Mouse (Mus musculus) liver, postnatal 0 days (tissue): ENCODE data around the gene Scp2. TPM values are rescaled to one million over a fixed set of nuclear protein-coding genes. Genes with fewer than 3 reads are reported as not detected.
"Not testable (repeated sequence)": the region's sequence is repeated elsewhere in the genome, so short reads cannot be mapped to it uniquely, and the experiment has no call there.

ENCODE experiments used
- ATAC-seq: fragments of 200-750 bp; cut with Nextera tagmentation; 2 replicates; pipeline ENCODE4 v1.8.0; 2017; ENCODE audit warnings: mild to moderate bottlenecking, moderate library complexity
- DNase-seq: peaks from one replicate; pipeline ENCODE4 v3.0.0-alpha.2; 2016
- H3K27ac ChIP-seq: fragments of 300-500 bp; sonication (generic); 2 replicates; pipeline ENCODE4 v1.5.1; 2014; ENCODE audit warnings: antibody characterized with exemption, moderate library complexity, mild to moderate bottlenecking, low read depth
- H3K27me3 ChIP-seq: fragments of 300-500 bp; sonication (generic); 2 replicates; pipeline ENCODE4 v1.6.1; 2014; ENCODE audit warnings: low read length, control low read depth, mixed read lengths; ENCODE audit not compliant: insufficient read depth
- H3K36me3 ChIP-seq: fragments of 300-500 bp; sonication (generic); replicated peaks from 2 replicates; pipeline ENCODE4 v1.6.1; 2014; ENCODE audit warnings: mild to moderate bottlenecking, control low read depth, low read length, moderate library complexity, mixed read lengths; ENCODE audit not compliant: insufficient read depth
- H3K4me1 ChIP-seq: fragments of 300-500 bp; sonication (generic); 2 replicates; pipeline ENCODE4 v1.6.1; 2014; ENCODE audit warnings: antibody characterized with exemption, mild to moderate bottlenecking, control low read depth; ENCODE audit not compliant: insufficient read depth
- H3K4me2 ChIP-seq: fragments of 300-500 bp; sonication (generic); 2 replicates; pipeline ENCODE4 v1.6.1; 2014; ENCODE audit warnings: low read depth, mild to moderate bottlenecking, low read length, moderate library complexity, mixed read lengths
- H3K4me3 ChIP-seq: fragments of 300-500 bp; sonication (generic); 2 replicates; pipeline ENCODE4 v1.5.1; 2014; ENCODE audit warnings: low read depth, low read length
- H3K9ac ChIP-seq: fragments of 300-500 bp; sonication (generic); replicated peaks from 2 replicates; pipeline ENCODE4 v1.6.1; 2014; ENCODE audit warnings: mild to moderate bottlenecking, moderate library complexity
- H3K9me3 ChIP-seq: fragments of 300-500 bp; sonication (generic); 2 replicates; pipeline ENCODE4 v1.6.1; 2016; ENCODE audit warnings: mild to moderate bottlenecking, control low read depth, low read length, mixed read lengths
- CTCF ChIP-seq: sonication (generic); IDR thresholded peaks from 2 replicates; pipeline ENCODE4 v1.5.1; 2016; ENCODE audit warnings: antibody characterized with exemption, low read depth
- EP300 ChIP-seq: IDR thresholded peaks from 2 replicates; pipeline ENCODE4 v1.6.1; 2016; ENCODE audit warnings: antibody characterized with exemption, low read depth, mild to moderate bottlenecking
- WGBS: fragments of 180-500 bp; shearing (Covaris S2); extraction: QIAGEN DNeasy Blood & Tissue Kit; methylation state at CpG from one replicate; pipeline ENCODE4 v1.1.7; 2014; ENCODE audit not compliant: insufficient replicate concordance; 5-methylcytosine and 5-hydroxymethylcytosine counted together
- polyA plus RNA-seq: library from polyadenylated mRNA; unstranded; fragments of >200 nt; fragmentation: Nextera tagmentation; extraction: Ambion mirVana; gene quantifications from 2 replicates; pipeline ENCODE4 v1.2.1, GENCODE M21; 2015

The Scp2 gene
- polyA plus RNA-seq, 1 experiment from 2014 or later = 1,508 TPM

- no peak for ATAC-seq
- no peak overlapping the region for H3K9ac ChIP-seq
- H3K27me3 ChIP-seq = peaks cover 5% of the 10 kb centered on the region; the same call in 1 of the 2 replicates
- H3K4me2 ChIP-seq = no peak overlapping the region
- H3K36me3 ChIP-seq = no peaks in the 10 kb centered on the region
- H3K4me3 ChIP-seq = no peak overlapping the region
- no peak for DNase-seq
- WGBS = 72% methylated on average over 3 of the region's 3 CpGs
- H3K27ac ChIP-seq = no peak overlapping the region
- H3K4me1 ChIP-seq = no peaks in the 10 kb centered on the region
- H3K9me3 ChIP-seq = no peaks in the 10 kb centered on the region
- no peak for TF ChIP-seq EP300
- TF ChIP-seq CTCF = no peak
These were observed 18.5 kb upstream of the Scp2 start for GRCm38 (mm10) chr4:108163291-108163690.

GRCm38 (mm10) chr4:108161936-108162335, 17.1 kb upstream of the Scp2 start:
- H3K27me3 ChIP-seq = peaks cover 5% of the 10 kb centered on the region; the same call in 1 of the 2 replicates
- H3K27ac ChIP-seq = no peak overlapping the region
- no peaks in the 10 kb centered on the region for H3K9me3 ChIP-seq
- no peak overlapping the region for H3K9ac ChIP-seq
- 79% methylated on average over 8 of the region's 8 CpGs for WGBS
- H3K36me3 ChIP-seq = no peaks in the 10 kb centered on the region
- ATAC-seq (no peak), DNase-seq (no peak)
- no peak overlapping the region for H3K4me2 ChIP-seq
- no peak overlapping the region for H3K4me3 ChIP-seq
- TF ChIP-seq EP300 (no peak), CTCF (no peak)
- no peaks in the 10 kb centered on the region for H3K4me1 ChIP-seq

GRCm38 (mm10) chr4:108155141-108155540, 10.3 kb upstream of the Scp2 start:
- ATAC-seq, H3K9me3 ChIP-seq, H3K4me1 ChIP-seq, H3K27ac ChIP-seq, H3K4me2 ChIP-seq, H3K4me3 ChIP-seq, H3K27me3 ChIP-seq, H3K9ac ChIP-seq, H3K36me3 ChIP-seq, DNase-seq: not testable (repeated sequence)
- WGBS = 81% methylated on average over 1 of the region's 1 CpGs

GRCm38 (mm10) chr4:108145554-108145953, 756 bp upstream of the Scp2 start:
- H3K4me2 ChIP-seq, DNase-seq, H3K27me3 ChIP-seq, H3K4me3 ChIP-seq, H3K4me1 ChIP-seq, H3K27ac ChIP-seq, H3K9me3 ChIP-seq, H3K9ac ChIP-seq, H3K36me3 ChIP-seq, ATAC-seq: not testable (repeated sequence)
- 42% methylated on average over 3 of the region's 3 CpGs for WGBS

GRCm38 (mm10) chr4:108143778-108144177, 1.0 kb downstream of the Scp2 start:
- TF ChIP-seq EP300 = no peak
- no peak for TF ChIP-seq CTCF
- Histone ChIP-seq H3K4me1 (no peaks in the 10 kb centered on the region), H3K27me3 (no peaks in the 10 kb centered on the region), H3K27ac (no peak overlapping the region), H3K4me3 (no peak overlapping the region), H3K9ac (no peak overlapping the region), H3K4me2 (no peak overlapping the region), H3K9me3 (no peaks in the 10 kb centered on the region), H3K36me3 (no peaks in the 10 kb centered on the region)
- no peak for DNase-seq
- ATAC-seq = no peak

- not testable (repeated sequence) for H3K4me3 ChIP-seq, H3K9me3 ChIP-seq, ATAC-seq, H3K9ac ChIP-seq, H3K27ac ChIP-seq, H3K4me1 ChIP-seq, DNase-seq, H3K36me3 ChIP-seq, H3K27me3 ChIP-seq, H3K4me2 ChIP-seq
- peak; percentile 31; the same call in 1 of the 2 replicates for TF ChIP-seq CTCF
- WGBS = 76% methylated on average over 2 of the region's 2 CpGs
These were observed 1.6 kb downstream of the Scp2 start for GRCm38 (mm10) chr4:108143178-108143577.

GRCm38 (mm10) chr4:108136938-108137337, 7.9 kb downstream of the Scp2 start:
- Histone ChIP-seq H3K27ac (no peak overlapping the region), H3K4me2 (no peak overlapping the region), H3K36me3 (no peaks in the 10 kb centered on the region), H3K9ac (no peak overlapping the region), H3K4me3 (no peak overlapping the region), H3K27me3 (no peaks in the 10 kb centered on the region), H3K9me3 (no peaks in the 10 kb centered on the region), H3K4me1 (no peaks in the 10 kb centered on the region)
- WGBS = 60% methylated on average over 5 of the region's 5 CpGs
- ATAC-seq (peak; percentile 81), DNase-seq (no peak)
- TF ChIP-seq CTCF (no peak), EP300 (no peak)
